In genomic region chr2:29535566-29536244, GRCm38 (mm10) we compare ENCODE assay signal across 16 mouse cellular contexts.
"Had no signal": no experiment of that assay in that cellular context is flagged by ENCODE, and none has a peak within 500 bp of the region (broad histone marks: within the 10 kb centered on the region; RNA-seq: fewer than 3 reads in every experiment).

No protein-coding gene starts in this region.

- H3K27me3 ChIP-seq: limb, embryonic 15.5 days; neural tube, embryonic 13.5 days had no signal

- H3K4me3 ChIP-seq: limb, embryonic 15.5 days; liver, embryonic 12.5 days; midbrain, embryonic 12.5 days; neural tube, embryonic 13.5 days had no signal

- H3K36me3 ChIP-seq: limb, embryonic 15.5 days; liver, embryonic 12.5 days; midbrain, embryonic 12.5 days; neural tube, embryonic 13.5 days had no signal

- ATAC-seq: liver, embryonic 12.5 days; midbrain, embryonic 16.5 days had no signal

- H3K27ac ChIP-seq: limb, embryonic 15.5 days; liver, embryonic 12.5 days; macrophage; midbrain, embryonic 12.5 days; neural tube, embryonic 13.5 days had no signal

- H3K4me2 ChIP-seq: limb, embryonic 15.5 days; liver, embryonic 12.5 days; lung, embryonic 14.5 days; midbrain, embryonic 12.5 days; neural tube, embryonic 13.5 days had no signal

- H3K9ac ChIP-seq: limb, embryonic 15.5 days; liver, embryonic 12.5 days; lung, embryonic 14.5 days; midbrain, embryonic 12.5 days; neural tube, embryonic 13.5 days had no signal

- H3K9me3 ChIP-seq: limb, embryonic 15.5 days; liver, embryonic 12.5 days; midbrain, embryonic 12.5 days; neural tube, embryonic 13.5 days had no signal

- H3K4me1 ChIP-seq: liver, embryonic 12.5 days; midbrain, embryonic 12.5 days; neural tube, embryonic 13.5 days had no signal

- DNase-seq: kidney, postnatal 36 days; layer of hippocampus, adult 9-11 months; layer of hippocampus, postnatal 36 days; lung, postnatal 14 days; retina, postnatal 1 day; right cerebral cortex, postnatal 4 days; spleen, adult 18-20 months; thymus, adult 18-20 months; thymus, postnatal 14 days had no signal
